Mouse (Mus musculus): ENCODE data around the gene Fnbp1l. TPM values are rescaled to one million over a fixed set of nuclear protein-coding genes. Genes with fewer than 3 reads are reported as not detected.

Fnbp1l gene
- polyA plus RNA-seq, 1 experiment, result 91.1 TPM

- no peak overlapping the region for H3K4me3 ChIP-seq (ENCODE audit: insufficient read depth, low read length)
- TF ChIP-seq POLR2A (IDR thresholded peaks at IDR 0.05; ENCODE audit: extremely low read depth, insufficient read depth, low read length), result no peak
- TF ChIP-seq CTCF (IDR thresholded peaks at IDR 0.05; ENCODE audit: extremely low read depth, insufficient read depth, low read length), result no peak
- H3K4me1 ChIP-seq (ENCODE audit: control insufficient read depth, insufficient read depth, low read length), result peaks cover 16% of the 10 kb centered on the region; the same call in 1 of the 2 replicates
- peak overlapping the region; percentile 75 for H3K27ac ChIP-seq (ENCODE audit: insufficient read depth, low read length)
Observed at GRCm38 (mm10) chr3:122490574-122490973, 128.9 kb downstream of the Fnbp1l start.

Other genes starting within 250 kb of the Fnbp1l start
- gene Pde5a, start 109.2 kb upstream of the Fnbp1l start, polyA plus RNA-seq (2012; rRNA removed), result 3.9 and 4.0 TPM in 2 replicates

All from cortical plate, adult 2 months (tissue).